26 mouse cellular contexts compared by ENCODE assay signal in genomic region chr2:104372156-104372555, GRCm38 (mm10). TPM values are rescaled to one million over a fixed set of nuclear protein-coding genes. Genes with fewer than 3 reads are reported as not detected.
DNase-seq lines count a peak whose midpoint lies in the region; ATAC-seq lines count a peak whose summit lies in the region.
"Had no signal": no experiment of that assay in that cellular context is flagged by ENCODE, and none has a peak within 500 bp of the region (broad histone marks: within the 10 kb centered on the region; RNA-seq: fewer than 3 reads in every experiment).

No protein-coding gene starts in this region.

- no peaks in the 10 kb centered on the region for H3K36me3 ChIP-seq in forebrain, embryonic 16.5 days (ENCODE audit: control insufficient read depth, insufficient read depth)
- H3K36me3 ChIP-seq: embryonic facial prominence, embryonic 13.5 days; embryonic facial prominence, embryonic 15.5 days; forebrain, embryonic 10.5 days; forebrain, embryonic 12.5 days; G1E had no signal

- DNase-seq in ES-CJ7 (ENCODE audit: low read depth, low spot score) = peak; percentile 64
- peak; percentile 90 for DNase-seq in R1 (ENCODE audit: low read depth, low spot score)
- DNase-seq in ZHBTc4 (ENCODE audit: low read depth, low spot score) = peak; percentile 74
- no peak for DNase-seq in layer of hippocampus, adult 11-12 months (ENCODE audit: low spot score)
- DNase-seq: adrenal gland, adult 2 months; adrenal gland, postnatal 10 days; adrenal gland, postnatal 25 days; B cell, adult 2 months; cerebellum, adult 11 months; cerebellum, adult 18-20 months; cerebellum, adult 8-10 months; cerebellum, adult 9-11 months; cerebellum, postnatal 14 days; cerebellum, postnatal 36 days; embryo, embryonic 11 days; forebrain, postnatal 0 days had no signal

- no peak overlapping the region for H3K4me3 ChIP-seq in forebrain, embryonic 16.5 days (replicated peaks; ENCODE audit: low read length)
- H3K4me3 ChIP-seq: embryonic facial prominence, embryonic 13.5 days; embryonic facial prominence, embryonic 15.5 days; erythroblast, embryonic 14.5 days; forebrain, embryonic 10.5 days; forebrain, embryonic 12.5 days had no signal

- H3K4me1 ChIP-seq in forebrain, embryonic 16.5 days (replicated peaks; ENCODE audit: control insufficient read depth, insufficient read depth, low read length) = peaks cover 15% of the 10 kb centered on the region
- H3K4me1 ChIP-seq: embryonic facial prominence, embryonic 15.5 days had no signal

- no peaks in the 10 kb centered on the region for H3K27me3 ChIP-seq in forebrain, embryonic 16.5 days (replicated peaks; ENCODE audit: control insufficient read depth, insufficient read depth, low read length)
- H3K27me3 ChIP-seq: embryonic facial prominence, embryonic 13.5 days; embryonic facial prominence, embryonic 15.5 days; forebrain, embryonic 12.5 days had no signal

- H3K27ac ChIP-seq in forebrain, embryonic 16.5 days (ENCODE audit: low read length) = no peak overlapping the region
- H3K27ac ChIP-seq: embryonic facial prominence, embryonic 13.5 days; embryonic facial prominence, embryonic 15.5 days; forebrain, embryonic 10.5 days; forebrain, embryonic 12.5 days had no signal

- no peak for ATAC-seq in forebrain, embryonic 16.5 days
- ATAC-seq: CD4-positive, CD25-positive, alpha-beta regulatory T cell, adult 4 months; forebrain, embryonic 14.5 days; forebrain, postnatal 0 days; Patski had no signal

- WGBS in forebrain, embryonic 16.5 days = 54% methylated on average over 4 of the region's 4 CpGs

- H3K9ac ChIP-seq in forebrain, embryonic 16.5 days (replicated peaks; ENCODE audit: low read depth, low read length) = no peak overlapping the region
- H3K9ac ChIP-seq: embryonic facial prominence, embryonic 13.5 days; embryonic facial prominence, embryonic 15.5 days; forebrain, embryonic 12.5 days; forebrain, postnatal 0 days had no signal

- no peak overlapping the region for H3K4me2 ChIP-seq in forebrain, embryonic 16.5 days (ENCODE audit: low read length)
- H3K4me2 ChIP-seq: embryonic facial prominence, embryonic 13.5 days; embryonic facial prominence, embryonic 15.5 days; forebrain, embryonic 12.5 days had no signal

- no peaks in the 10 kb centered on the region for H3K9me3 ChIP-seq in forebrain, embryonic 16.5 days (ENCODE audit: control insufficient read depth, low read length)
- H3K9me3 ChIP-seq: embryonic facial prominence, embryonic 13.5 days; embryonic facial prominence, embryonic 15.5 days; forebrain, embryonic 10.5 days; forebrain, embryonic 12.5 days; G1E had no signal

RNA-seq across cellular contexts. Expression of gene D430041D05Rik, which starts 38.7 kb away (rescaled TPM):
- polyA plus RNA-seq in forebrain, embryonic 16.5 days (2015; fragmentation: Nextera tagmentation; extraction: Ambion mirVana) = 13.7 and 14.9 TPM in 2 replicates
- polyA plus RNA-seq: CD4-positive, CD25-positive, alpha-beta regulatory T cell, adult 4 months; erythroblast, embryonic 14.5 days; Patski had no signal
